Mouse (Mus musculus) thymus, postnatal 14 days (tissue): Measurements from ENCODE around the gene Kif6.

ENCODE experiments used
- DNase-seq: peaks from one replicate; pipeline ENCODE4 v3.0.0; 2021

Gene Kif6

DNA sequence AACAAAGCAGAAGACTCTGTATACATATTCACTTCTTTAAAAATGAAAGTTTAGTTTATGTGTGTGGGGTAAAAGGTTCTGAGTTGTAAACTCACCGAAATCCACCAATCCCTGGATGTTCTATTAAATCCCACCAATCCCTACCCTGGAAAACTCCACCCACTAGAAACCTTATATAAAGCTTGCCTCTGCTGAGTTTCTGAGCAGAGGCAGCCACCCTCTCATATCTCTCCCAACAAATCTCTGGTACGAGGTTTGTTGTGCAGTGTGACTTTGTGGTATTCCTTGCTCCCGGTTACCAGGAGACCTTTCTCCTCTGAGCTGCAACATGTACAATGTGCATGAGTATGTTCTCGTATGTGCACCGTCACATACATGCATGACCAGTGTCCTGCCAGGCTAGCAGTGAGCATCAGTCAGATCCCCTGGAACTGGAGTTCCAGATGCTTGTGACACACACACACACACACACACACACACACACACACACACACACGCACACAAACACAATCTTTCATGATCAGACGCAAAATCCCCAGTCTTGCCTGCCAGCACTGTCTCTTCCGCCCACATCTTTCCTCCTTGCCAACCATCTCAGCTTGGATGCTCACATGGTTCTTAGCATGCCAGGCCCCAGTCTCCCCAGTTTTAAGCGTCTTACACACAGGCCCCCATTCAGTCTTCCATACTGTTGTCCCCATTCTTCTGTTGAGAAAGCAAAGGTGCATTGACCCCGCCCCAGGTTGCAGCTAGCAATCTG is 245.3 kb downstream of the Kif6 start:
- no peak for DNase-seq

DNA sequence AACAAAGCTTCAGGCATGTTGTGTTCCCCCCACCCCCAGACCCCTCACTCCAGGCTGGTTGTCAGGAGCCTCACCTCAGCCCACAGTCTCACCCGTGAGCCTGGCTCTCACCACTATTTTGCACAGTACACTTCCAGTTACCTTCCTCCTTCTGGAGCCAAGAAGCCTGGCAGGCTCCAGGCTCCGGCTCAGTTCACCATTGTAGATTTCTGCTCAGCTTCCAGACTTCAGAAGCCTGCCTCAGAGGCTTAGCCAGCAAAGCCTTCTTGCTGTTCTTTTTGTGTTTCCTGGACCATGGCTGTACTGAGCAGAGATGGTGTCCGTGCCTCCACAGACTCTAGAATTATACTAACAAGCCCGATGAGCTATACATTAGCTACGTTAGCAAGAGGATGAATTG is 248.7 kb downstream of the Kif6 start:
- no peak for DNase-seq

DNA sequence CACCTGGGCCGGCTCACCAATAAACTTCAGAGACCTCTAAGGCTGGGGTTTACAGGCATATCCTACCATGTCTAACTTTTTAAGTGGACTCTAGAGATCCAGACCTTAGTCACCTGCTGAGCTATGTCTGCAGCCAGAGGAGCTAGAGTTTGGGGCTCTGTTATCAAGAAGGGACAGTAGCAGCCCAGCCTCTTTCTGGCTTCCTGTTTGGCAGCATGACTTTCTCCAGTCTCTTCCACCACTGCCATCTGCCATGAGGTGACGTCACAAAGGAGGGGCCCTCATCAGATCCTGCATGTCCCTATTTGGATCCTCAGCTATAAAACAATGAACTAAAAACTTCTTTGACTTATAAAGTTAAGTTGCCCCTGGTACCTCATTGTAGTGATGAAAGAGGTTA is 250.7 kb downstream of the Kif6 start:
- DNase-seq = no peak

DNA sequence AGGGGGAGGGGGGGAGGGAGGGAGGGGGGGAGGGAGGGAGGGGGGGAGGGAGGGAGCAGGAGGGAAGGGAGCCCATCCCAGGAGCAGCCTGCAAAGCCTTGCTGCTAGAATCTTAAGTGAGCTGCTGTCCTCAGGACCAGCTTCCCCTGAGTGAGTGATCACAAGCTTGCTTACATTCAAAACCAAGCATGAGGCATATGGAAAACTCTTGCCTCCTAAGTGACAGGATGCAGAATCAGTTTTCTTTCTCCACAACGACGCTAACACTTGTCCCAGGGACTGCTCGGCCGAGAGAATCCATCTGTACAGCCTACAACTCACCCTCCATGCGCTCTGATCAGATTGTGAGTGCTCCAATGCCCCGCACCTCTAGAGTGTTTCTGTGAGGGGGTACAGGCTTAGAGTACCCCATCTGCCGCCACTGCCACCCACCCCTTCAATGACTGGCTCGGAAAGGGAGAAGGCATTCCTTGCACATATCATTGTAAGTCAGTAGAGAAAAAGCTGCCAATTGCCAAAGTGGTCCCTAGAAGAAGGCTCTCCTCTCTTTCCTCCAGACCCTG is 251.8 kb downstream of the Kif6 start:
- no peak for DNase-seq

DNA sequence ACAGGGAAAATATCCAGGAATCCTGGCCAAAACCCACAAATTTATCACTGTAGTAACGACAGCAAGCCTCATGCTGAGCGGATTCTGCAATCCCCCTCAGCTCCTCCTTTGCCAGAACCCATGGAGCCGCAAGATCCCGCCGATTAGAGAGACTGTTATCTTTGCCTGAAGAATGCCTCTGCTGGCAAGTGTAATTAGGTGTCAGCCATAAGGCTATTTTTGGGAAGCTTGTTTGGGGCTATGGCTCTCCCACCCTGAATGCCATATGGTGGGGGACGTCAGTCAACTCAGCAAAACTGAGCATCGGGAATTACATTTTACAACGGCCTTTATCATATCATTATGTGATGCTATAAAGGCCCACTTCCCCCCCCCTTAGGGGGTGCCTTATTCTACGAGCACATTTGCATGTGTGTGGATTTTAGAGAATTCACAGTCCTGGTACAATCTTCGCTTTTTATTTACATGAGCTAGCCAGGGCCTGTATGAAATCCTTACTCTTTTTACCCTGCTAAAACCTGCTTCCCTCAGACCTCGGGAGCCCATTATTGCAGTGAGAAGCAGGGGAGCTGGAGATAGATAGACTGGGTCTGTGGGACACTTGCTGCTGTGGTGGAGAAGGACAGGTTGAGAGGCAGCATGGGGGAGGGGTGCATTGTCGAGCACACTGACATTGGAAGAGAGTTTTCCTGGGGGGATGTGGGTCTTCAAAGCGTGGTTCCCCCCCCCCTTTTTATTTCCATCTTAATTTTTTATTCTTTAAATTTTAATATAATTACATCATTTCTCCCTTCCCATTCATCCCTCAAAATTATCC is 252.6 kb downstream of the Kif6 start:
- DNase-seq = no peak

DNA sequence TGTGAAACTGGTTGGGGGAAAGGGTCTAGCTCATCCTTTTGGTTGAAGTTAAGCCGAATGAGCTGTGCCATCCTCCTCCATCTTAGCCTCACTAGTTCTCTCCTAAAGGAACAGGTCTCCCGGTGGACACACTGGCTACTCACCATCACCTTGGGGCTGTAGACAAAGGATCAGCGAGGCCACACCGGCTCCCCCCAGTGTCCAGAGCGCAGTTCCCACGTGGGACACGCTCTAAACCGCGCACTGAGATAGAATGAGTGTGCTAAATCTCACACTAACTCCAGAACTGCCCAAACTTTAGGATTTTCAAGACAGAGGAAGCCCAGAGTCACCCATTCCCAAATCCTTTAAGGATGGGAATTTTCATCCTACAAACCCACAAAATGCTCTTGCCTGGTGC is 254.3 kb downstream of the Kif6 start:
- DNase-seq = no peak

DNA sequence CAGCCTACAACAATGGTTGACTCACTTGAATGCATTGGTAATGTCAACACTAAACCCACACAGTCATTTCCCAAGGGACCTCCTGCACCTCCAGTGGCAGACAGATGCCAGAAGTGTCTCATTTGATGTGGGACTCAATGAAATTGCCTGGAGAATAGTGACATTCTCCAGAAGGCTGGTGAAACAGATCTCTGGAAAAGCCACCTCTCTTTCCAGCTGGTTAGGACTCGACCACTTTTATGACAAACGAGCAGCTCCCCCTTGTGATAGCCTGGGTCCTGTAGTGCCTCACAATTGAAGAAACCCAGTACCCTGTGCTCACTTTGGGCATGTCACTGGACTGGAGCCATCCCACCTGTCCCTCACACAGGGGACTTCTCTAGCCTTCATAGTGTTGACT is 257.4 kb downstream of the Kif6 start:
- no peak for DNase-seq

DNA sequence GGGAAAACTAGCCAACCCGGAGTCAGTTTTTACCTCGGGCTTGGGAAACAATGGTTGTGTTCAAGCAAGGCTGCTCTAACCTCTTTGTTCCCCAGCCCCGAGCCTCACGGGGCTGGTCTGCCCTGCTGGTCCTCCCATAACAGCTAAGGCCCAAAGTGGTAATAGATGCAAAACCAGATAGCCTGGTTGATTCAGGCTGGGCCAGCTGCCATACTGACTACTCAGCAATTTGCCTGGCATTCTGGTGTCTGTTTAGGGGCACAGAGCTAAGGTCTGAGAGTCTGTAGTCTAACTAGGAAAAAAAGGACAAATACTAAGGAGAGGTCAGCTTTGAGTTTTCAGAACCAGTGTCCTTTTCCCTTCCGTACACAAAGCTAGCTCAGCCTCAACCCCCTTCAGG is 259.8 kb downstream of the Kif6 start:
- DNase-seq = no peak

DNA sequence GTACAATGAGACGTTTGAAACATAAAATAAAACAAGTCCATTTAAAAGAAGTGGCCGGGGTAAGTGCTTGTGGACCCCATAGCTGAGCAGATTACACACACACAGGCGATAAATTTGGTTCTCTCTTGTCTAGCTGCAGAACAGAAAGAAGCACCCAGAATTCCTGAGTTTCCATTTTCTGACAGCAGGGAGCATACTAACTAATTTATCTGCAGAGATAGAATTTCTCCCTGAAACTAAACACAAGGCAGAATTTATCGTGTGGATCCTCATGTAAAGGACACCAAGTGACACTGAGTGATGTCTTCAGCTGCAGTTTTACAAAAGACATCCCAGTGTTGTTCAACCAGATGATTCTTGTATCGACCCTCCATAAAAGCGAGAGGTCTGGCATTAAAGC is 260.5 kb downstream of the Kif6 start:
- no peak for DNase-seq

DNA sequence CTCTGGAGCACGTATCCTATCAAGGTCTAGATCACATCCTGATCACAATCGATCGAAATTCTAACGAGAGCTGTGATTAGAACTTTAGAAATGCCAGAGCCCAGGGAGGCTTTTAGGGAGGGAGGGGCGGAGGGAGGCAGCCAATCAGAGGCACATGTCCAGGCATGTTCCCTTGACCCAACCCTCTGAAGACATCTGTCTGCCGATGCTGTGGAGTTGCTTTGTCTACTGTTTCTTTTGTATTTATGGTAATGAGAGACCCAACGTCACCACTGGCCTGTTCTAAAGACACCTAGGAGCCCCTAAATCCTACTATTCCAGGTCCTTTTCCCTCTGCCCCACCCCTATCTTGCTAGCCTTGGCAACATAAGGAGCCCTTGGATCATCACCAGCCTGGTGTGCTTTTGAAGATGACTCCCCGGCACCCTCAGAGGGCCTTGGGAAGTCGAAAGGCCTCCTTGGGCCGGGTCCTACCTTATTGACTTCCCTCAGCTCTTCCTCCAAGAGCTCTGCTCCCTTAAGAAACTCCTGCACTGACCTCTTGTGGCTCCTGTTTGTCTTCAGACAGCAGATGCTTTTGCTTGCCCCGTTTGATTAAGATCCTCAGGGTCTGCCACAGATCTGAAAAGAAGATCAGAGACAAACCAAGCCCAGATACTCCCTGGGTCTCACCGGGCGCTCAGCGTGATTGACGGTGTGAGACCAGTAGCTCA is 261.2 kb downstream of the Kif6 start:
- DNase-seq = no peak

DNA sequence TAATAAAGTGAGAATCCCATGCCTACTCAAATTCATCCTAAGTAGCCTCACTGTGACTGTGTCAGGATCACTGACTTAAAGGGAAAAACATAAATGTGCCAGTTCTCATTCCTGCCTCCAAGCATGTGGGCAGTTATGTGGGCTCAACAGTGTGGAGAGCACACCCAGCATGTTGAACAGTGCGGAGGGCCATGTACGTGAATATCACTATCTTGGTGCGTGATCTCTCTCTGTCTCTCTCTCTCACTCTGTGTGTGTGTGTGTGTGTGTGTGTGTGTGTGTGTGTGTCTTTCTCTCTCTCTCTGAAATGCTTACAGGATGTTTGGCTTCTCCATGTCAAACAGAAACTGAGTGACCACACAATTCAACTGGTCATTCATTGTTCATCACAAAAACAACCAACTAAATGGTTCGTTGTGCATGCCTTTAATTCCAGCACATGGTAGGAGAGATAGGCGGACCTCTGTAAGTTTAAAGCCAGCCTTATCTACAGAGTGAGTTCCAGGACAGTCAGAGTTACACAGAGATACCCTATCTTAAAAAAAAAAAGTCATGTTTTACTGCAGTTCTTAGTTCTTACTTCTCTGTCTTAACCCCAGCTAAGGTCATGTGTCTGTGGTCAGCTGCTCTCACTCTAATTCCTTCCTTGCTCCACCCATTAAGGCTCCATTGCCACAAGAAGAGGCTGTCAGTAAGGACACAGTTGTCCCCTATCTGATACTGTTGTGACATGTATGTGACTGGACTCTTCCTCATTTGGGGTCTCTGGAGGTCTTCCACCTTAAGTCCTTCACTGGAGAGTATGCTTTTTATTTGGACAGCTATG is 266.2 kb downstream of the Kif6 start:
- no peak for DNase-seq

DNA sequence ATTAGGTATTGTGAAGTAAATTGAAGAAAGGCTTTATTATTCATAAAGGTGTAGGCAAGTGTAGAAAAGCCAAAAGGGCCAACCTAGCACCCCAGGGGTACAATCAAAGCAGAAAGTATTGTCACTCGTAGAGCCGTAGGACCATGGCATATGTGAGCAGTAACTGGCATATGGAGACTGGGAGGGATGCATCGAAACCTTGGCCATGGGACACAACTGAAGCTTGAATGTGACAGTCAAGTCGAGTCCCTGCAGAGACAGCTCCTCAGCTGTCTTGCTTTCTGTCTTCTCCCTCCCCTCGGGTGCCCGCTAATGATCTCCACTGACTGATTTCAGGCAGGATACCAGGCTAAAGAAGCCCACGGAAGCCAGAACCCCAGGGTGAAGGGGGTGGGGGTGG is 266.9 kb downstream of the Kif6 start:
- no peak for DNase-seq

DNA sequence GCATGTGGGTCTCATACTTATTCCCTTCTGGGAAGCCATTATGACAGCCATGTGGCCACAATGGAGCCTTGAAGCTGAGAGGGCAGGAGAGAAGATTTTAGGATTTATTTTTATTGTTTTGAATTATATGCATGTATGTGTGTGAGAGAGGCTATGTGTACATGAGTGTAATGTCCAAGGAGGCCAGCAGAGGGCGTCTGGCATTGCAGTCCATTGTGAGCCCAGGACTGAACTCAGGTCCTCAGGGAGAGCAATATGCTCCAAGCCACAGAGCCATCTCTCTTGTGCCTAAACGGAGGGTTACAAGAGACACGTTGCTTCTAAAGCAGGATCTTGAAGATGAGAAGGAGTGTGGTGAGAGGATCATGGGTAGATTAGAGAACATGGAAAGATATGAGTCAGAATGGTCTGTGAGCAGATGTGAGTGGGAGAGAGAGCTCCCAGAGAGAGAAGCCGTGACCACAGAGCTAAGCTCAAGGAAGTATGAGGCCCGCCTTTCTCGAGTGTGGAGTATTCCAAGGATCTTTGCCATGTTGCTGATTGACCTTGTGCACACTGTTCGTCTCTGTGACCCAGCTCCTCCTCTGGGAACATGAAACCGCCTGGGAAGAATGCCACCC is 268.3 kb downstream of the Kif6 start:
- DNase-seq = no peak

DNA sequence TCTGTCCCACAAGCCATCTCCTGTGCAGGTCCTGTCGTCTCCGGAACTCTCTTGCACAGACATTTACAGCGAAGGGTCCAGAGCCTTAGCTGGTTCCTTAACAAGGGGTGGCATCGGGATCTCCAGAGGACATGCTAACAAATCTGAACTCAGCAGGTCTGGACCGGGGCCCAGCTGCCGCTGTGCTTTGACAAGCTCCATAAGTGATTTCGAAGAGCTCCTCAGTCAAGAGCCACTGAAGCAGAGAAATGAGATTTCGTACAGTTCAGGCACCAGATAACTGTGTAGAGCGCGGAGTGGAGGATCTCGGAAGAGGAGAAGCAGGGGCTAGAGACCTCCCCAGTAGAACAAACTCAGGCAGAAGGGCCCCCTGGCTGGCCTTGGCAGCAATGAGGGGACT is 270.1 kb downstream of the Kif6 start:
- no peak for DNase-seq

DNA sequence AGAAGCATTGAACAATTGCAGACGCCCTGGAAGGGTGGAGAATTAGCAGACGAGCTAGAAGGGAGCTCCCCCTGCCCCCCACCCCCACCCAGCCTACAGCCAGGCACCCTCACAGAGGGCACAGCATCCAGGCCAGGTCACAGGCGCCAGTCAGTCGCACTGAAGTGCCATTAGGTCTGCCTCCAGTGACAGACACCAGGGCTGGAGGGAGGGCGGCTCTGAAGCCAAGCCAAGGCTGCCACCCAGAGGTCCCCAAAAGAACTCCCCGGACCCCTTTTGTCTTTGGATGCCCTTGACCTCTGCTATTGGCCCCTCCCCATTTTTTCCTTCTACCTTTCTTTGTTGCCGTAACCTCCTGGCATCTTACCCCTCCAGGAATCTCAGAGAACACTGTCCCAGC is 274.7 kb downstream of the Kif6 start:
- DNase-seq = no peak

DNA sequence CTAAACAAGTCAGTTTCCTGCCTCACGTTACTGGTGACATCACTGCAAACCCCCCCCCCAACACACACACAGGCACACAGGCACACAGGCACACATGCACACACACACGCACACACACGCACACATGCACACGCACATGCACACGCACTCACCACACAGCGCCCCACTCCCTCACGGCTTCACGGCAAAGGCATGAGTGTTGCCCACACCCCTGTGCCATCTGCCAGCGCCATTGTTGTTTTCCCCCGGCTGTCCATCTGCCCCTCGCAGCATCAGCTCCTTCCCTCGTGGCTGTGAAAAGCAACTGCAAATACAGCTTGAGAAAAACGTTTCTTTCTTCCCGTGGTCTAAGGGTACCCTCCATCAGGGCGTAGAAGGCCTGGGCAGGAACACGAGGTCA is 275.9 kb downstream of the Kif6 start:
- no peak for DNase-seq

DNA sequence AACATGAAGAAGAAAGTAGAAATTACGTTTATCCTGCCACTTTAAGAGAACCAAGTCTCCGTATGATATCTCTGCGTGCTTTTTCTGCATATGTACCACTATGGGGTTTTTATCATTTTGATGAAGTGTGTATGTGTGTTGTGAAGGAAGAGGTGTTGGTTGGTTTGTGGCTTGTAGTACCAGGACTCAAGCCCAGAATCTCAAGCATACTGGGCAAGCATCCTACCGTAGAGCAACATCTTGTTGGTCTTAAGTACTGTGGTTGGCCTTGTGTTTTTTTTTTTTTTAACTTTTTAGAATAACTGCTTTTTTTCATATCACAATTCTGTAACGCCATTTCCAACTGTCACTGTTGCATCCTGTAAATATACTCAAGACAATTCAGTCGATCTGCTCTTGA is 277.5 kb downstream of the Kif6 start:
- DNase-seq = no peak

DNA sequence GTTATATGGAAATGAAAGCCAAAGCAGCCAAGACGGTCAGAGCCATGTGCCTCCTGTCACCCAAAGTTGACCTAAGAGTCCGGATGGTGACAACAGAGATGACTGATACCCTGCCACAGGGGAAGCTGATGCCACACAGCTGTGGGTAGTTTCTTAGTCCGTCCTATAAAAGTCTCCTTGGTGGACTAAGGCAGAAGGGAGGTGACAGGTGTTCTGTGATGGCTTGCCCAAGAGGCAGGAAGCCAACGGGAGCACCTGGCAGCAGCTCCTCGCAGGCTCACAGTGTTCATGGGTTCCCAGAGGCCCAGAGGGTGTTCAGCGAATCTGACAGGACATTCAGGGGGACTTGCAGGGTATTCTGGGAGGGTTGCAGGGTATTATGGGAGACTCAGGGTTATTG is 279.5 kb downstream of the Kif6 start:
- no peak for DNase-seq

DNA sequence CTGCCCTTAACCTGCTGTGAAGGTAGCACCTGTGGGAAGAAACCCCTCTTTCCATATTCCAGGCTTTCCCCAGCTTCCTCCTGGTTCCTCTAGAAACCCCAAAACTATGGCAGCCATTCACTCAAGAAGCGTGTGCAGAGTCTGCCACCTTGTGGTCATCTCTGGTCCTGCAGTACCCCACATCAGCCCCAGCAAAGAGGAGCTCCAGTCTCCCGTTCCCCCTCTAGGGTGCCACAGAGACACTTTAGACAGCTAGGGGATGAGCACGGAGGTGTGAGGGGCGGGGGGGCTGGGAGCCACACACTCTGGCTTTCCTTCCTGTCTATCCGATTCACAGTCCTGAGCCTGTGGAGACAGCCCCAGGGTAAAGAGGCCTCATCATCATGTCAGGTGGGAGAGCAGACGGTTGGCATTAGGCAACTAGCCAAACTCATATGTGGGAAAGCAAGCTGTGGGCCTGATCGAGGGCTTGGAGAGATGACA is 284.0 kb downstream of the Kif6 start:
- DNase-seq = peak; percentile 65

DNA sequence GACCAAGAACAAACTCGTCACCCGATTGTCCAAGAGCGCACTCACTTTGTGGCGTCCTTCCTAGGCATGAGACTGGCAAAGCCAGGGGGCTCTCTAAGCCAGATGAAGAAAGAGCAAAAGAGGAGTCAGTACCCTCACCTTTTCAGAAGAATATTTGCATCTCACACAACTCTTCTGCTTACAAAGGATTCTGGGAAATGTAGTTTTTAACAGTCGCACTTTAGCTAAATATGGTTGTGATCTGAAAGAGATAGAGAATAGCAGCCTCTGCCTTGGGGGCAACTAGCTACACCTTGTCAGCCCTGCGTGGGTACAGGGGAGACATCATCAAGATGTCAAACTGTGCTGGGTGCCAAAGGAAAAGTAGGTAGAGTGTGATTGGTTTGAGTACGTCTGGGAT is 287.7 kb downstream of the Kif6 start:
- DNase-seq = no peak

DNA sequence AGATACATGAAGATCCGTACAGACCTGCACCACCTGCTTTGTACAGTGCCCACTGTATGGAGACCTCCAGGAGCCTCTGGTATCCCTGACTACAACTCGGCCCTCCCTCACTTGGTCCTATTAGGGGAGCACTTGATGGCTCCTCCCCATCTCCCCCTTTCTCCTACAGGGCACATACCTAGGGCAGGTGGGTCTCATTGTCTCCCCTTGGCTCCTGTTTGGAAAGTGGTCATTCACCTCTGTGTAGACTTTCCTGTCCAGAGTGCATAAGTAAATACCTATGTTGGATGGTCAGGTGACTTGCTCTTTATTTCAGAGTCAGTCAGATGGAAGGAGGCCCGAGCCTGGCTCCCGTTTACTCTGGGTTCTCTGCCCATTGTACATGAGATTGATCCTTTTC is 308.5 kb downstream of the Kif6 start:
- no peak for DNase-seq

DNA sequence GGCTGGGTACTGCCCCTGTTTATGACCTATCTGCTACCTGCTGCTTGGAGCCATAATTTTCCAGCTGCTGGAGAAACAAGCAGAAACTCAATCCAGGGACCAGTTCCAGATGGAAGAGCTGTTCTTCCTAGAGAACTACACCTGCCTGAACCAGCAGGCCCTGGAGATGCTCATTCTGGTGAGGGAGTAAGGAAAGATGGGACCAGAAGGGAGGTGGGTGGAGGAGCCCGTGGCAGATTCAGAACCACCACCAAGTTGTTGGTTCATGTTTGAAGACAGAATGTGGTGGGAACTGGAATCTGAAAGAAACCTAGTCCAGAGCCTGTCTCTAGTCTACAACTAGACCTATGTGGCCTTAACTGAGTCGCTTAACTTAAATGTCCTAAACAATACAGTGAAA is 312.7 kb downstream of the Kif6 start:
- DNase-seq = no peak
